Mouse (Mus musculus) olfactory bulb, adult 2 months (tissue): ENCODE results near the gene Pkm.

Experiments
- CTCF ChIP-seq: fragments of 200-500 bp; IDR thresholded peaks from 2 replicates; pipeline ENCODE4 v1.5.1; 2012; ENCODE audit warnings: low read depth, mild to moderate bottlenecking, low read length, moderate library complexity; ENCODE audit not compliant: insufficient read depth
- POLR2A ChIP-seq: fragments of 200-500 bp; IDR thresholded peaks from 2 replicates; pipeline ENCODE4 v1.6.1; 2012; ENCODE audit warnings: mild to moderate bottlenecking, low read depth, low read length, moderate library complexity; ENCODE audit not compliant: insufficient read depth

DNA sequence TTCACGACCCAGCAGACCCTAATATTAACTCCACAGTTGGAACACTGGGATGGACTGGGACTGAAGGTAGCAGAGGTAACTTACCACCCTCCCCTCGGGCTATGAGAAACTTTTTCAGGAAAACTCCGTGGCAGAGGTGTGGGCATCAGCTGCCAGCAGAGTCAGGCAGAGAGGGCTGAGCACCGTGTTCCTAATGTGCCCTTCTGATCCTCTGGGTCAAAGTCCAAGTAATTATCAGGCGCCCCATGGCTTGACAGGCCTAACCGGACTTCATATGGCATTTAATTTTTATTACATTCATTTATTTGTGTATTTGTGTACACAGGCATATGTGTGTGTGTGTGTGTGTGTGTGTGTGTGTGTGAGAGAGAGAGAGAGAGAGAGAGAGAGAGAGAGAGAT, 46.9 kb downstream of the Pkm start:
- TF ChIP-seq CTCF: no peak
- no peak for TF ChIP-seq POLR2A
